Mouse (Mus musculus) Patski (cell line): ENCODE results near the gene Tgoln1. TPM values are rescaled to one million over a fixed set of nuclear protein-coding genes. Genes with fewer than 3 reads are reported as not detected.

Source experiments
- ATAC-seq: fragments of 100-300 bp; one replicate; pipeline ENCODE4 v1.8.0; 2021
- CTCF ChIA-PET: fragments of 350-600 bp; sonication (Branson Sonifier 250); formaldehyde crosslinking; loops from one replicate; lab custom pipeline; 2022; ENCODE audit warnings: inconsistent platforms; lab: Charles Lee
- POLR2A ChIA-PET: fragments of 350-600 bp; sonication (Branson Sonifier 250); formaldehyde crosslinking; loops from one replicate; lab custom pipeline; 2022; ENCODE audit warnings: antibody characterized with exemption, inconsistent platforms; lab: Charles Lee
- DNase-seq: peaks from one replicate; pipeline ENCODE4 v3.0.0-alpha.2; 2011; ENCODE audit warnings: low read depth, low spot score
- H3K27me3 ChIP-seq: fragments of 371-371 bp; one replicate; pipeline ENCODE4 v1.5.1; 2021
- CTCF ChIP-seq: fragments of 100-300 bp; IDR thresholded peaks from one replicate; pipeline ENCODE4 v1.5.1; 2021
- in situ Hi-C: fragments of 300-500 bp; cut with MboI; formaldehyde crosslinking; loops from 3 replicates; pipeline ENCODE4 v1.11.1; 2018; ENCODE audit warnings: low pct_unique_long_range_greater_than_20kb, mixed read lengths
- polyA plus RNA-seq: library from polyadenylated mRNA; unstranded; gene quantifications from one replicate; pipeline ENCODE4 v1.2.3, GENCODE M21; 2021

The Tgoln1 gene
- polyA plus RNA-seq, 1 experiment from 2014 or later, result 119 TPM

DNA sequence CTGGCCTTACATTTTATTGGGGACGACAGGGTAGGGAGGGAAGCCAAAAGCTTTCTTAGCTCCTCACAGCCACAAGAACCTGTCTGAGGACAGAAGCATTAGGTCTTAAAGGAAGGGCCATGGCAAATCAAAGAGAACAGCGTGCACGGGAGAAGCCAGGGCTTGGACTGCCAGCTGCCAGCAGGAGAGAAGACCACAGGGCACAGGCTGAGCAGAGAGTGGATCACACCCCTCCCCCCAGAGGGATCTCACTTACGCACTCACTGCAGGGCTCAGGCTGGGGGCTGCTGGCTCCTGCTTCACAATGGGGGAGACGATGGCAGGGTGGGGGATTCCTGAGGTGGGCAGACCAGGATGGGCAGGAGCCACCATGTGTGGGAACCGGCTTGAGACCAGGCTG is 14.9 kb upstream of the Tgoln1 start:
- DNase-seq (no peak), ATAC-seq (no peak)
- H3K27me3 ChIP-seq, result no peaks in the 10 kb centered on the region
- CTCF ChIA-PET, result no interaction called here
- POLR2A ChIA-PET, result no interaction called here
- in situ Hi-C loops, result loop anchor here (10.0 to 25.0 kb wide), 2 partner anchors 381 to 603 kb away; no protein-coding TSS in a partner anchor
- TF ChIP-seq CTCF, result no peak

DNA sequence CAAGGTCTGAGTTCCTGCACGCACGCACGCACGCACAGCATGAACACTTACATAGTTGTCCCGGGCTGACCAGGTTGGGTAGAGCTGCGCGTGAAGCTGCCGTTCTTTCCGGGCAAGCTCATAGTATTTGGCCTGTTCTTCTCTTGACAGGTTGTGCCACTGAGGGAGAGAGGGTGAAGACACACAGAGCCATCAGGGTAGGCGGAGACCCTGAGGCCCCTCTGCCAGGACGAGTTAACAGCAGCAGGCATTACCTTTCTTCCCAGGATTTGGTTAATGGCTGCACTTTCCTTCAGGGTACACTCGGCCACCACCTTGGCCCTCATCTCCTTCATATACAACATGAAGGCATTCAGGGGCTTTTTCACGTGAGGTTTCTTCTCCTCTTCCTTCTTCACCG is 14.2 kb upstream of the Tgoln1 start:
- H3K27me3 ChIP-seq, result no peaks in the 10 kb centered on the region
- DNase-seq (no peak), ATAC-seq (no peak)
- in situ Hi-C loops, result loop anchor here (10.0 to 25.0 kb wide), 2 partner anchors 381 to 604 kb away; no protein-coding TSS in a partner anchor
- TF ChIP-seq CTCF, result no peak
- ChIA-PET CTCF (interaction anchor here (0.6 kb wide), 1 partner anchor 21 kb away, joined by 3 read pairs; no protein-coding TSS in a partner anchor), POLR2A (no interaction called here)

GRCm38 (mm10) chr6:72630370-72630769 is 13.6 kb upstream of the Tgoln1 start:
- DNase-seq, result no peak
- H3K27me3 ChIP-seq, result no peaks in the 10 kb centered on the region
- no peak for TF ChIP-seq CTCF
- CTCF ChIA-PET, result interaction anchor here (0.6 kb wide), 1 partner anchor 20 kb away, joined by 3 read pairs; no protein-coding TSS in a partner anchor
- in situ Hi-C loops, result loop anchor here (10.0 to 25.0 kb wide), 2 partner anchors 382 to 604 kb away; no protein-coding TSS in a partner anchor
- ATAC-seq, result no peak
- POLR2A ChIA-PET, result no interaction called here

DNA sequence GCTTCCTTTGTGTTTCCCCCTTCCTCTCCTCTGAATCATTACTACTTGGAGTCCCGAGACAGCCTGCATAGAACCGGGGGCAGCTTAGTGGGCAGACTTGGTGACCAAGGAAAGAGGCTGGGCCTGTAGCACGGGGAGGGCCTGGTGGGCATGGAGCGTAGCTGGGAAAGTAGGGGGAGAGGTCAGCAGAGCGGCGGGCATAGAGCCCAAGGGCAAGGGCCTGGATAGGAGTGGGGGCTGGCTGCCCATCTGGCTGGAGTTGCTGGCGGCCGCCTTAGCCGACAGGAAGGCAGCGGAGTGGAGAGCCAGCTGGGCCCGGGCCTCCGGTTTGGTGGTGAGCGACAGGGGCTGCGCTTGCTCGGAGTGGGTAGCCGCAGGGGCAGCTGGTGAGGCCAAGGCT is 10.5 kb upstream of the Tgoln1 start:
- CTCF ChIA-PET, result interaction anchor here (1.3 kb wide), 1 partner anchor 9 kb away, joined by 4 read pairs; no protein-coding TSS in a partner anchor
- TF ChIP-seq CTCF, result no peak
- POLR2A ChIA-PET, result interaction anchor here (0.5 kb wide), 1 partner anchor 88 kb away, joined by 4 read pairs; no protein-coding TSS in a partner anchor
- DNase-seq (no peak), ATAC-seq (no peak)
- no peaks in the 10 kb centered on the region for H3K27me3 ChIP-seq
- in situ Hi-C loops, result loop anchor here (25.0 kb wide), 1 partner anchor 385 kb away; no protein-coding TSS in a partner anchor

- no peaks in the 10 kb centered on the region for H3K27me3 ChIP-seq
- ChIA-PET POLR2A (no interaction called here), CTCF (interaction anchor here (1.1 to 1.3 kb wide), 2 partner anchors 10 to 18 kb away, joined by 3 to 4 read pairs; no protein-coding TSS in a partner anchor)
- in situ Hi-C loops, result loop anchor here (25.0 kb wide), 1 partner anchor 386 kb away; no protein-coding TSS in a partner anchor
- TF ChIP-seq CTCF, result no peak
- no peak for ATAC-seq
- no peak for DNase-seq
These were observed 9.6 kb upstream of the Tgoln1 start for GRCm38 (mm10) chr6:72626391-72626790.

GRCm38 (mm10) chr6:72623661-72624402 is 7.0 kb upstream of the Tgoln1 start:
- ChIA-PET CTCF (interaction anchor here (1.1 to 2.1 kb wide), 3 partner anchors 12 to 208 kb away, joined by 3 to 8 read pairs (median 5); no protein-coding TSS in a partner anchor), POLR2A (no interaction called here)
- no peaks in the 10 kb centered on the region for H3K27me3 ChIP-seq
- TF ChIP-seq CTCF, result no peak
- in situ Hi-C loops, result no loop called here
- DNase-seq (no peak), ATAC-seq (no peak)

- ChIA-PET CTCF (interaction anchor here (1.1 to 1.5 kb wide), 2 partner anchors 14 to 209 kb away, joined by 3 to 5 read pairs; no protein-coding TSS in a partner anchor), POLR2A (no interaction called here)
- in situ Hi-C loops, result no loop called here
- DNase-seq (no peak), ATAC-seq (no peak)
- H3K27me3 ChIP-seq, result no peaks in the 10 kb centered on the region
- no peak for TF ChIP-seq CTCF
These were observed 6.1 kb upstream of the Tgoln1 start for GRCm38 (mm10) chr6:72622917-72623316.

- no peak for DNase-seq
- no peak for TF ChIP-seq CTCF
- in situ Hi-C loops, result no loop called here
- ATAC-seq, result no peak
- POLR2A ChIA-PET, result no interaction called here
- H3K27me3 ChIP-seq, result no peaks in the 10 kb centered on the region
- CTCF ChIA-PET, result no interaction called here
These were observed 4.1 kb upstream of the Tgoln1 start for GRCm38 (mm10) chr6:72620920-72621319.

DNA sequence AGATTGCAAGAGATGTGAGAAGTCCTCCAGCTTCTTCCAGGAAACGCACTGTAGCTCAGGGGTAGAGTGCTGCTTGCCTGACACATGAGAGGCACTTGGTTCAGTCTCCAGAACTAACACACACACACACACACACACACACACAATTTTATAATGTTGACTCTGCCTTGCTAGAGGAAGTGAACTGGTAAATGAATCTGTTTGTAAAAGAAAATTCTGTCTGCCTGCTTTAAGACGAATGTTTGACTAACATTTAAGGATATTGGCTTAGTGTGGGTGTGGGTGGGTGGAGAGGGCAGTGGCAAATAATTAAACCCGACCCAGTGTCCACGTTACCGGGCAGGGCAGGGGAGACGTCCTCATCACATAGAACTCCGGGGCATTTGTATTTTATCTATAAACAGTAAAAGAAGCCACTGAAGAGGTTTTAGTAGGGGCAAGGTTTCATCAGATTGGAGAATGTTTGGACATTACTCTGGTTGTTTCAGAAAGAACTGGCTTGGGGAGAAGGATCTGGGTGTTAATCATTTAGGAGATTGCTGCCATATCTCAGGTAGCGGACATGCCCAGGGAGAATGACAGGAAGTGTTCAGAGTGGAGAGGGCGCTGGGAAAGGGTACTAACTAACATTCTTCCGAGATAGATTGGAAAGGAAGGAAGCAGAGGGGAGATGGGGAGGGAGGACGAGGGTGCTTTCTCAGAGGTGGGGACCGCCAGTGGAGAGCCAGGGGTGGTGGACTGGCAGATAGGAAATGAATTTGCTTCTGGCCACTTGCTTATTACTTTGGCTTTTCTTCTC is 3.1 kb upstream of the Tgoln1 start:
- in situ Hi-C loops, result no loop called here
- DNase-seq (no peak), ATAC-seq (no peak)
- no peak for TF ChIP-seq CTCF
- ChIA-PET POLR2A (no interaction called here), CTCF (interaction anchor here (1.1 to 1.2 kb wide), 2 partner anchors 9 to 18 kb away, joined by 3 to 5 read pairs; no protein-coding TSS in a partner anchor)
- H3K27me3 ChIP-seq, result no peaks in the 10 kb centered on the region
